Mouse (Mus musculus) midbrain, embryonic 14.5 days (tissue): ENCODE measurements at regions not wholly inside any gene's neighbourhood (a gene's known extent, or its start where the extent isn't known, plus 50 kb on each side); places are given as distances from the start of the nearest gene placed in this dataset.
A peak's percentile ranks its signal among the peaks of the same experiment; 100 is the strongest.

Experiments used
- ATAC-seq: fragments of 200-750 bp; cut with Nextera tagmentation; 2 replicates; pipeline ENCODE4 v1.8.0; 2017; ENCODE audit warnings: moderate number of reproducible peaks, moderate library complexity; ENCODE audit not compliant: low FRiP score, low TSS enrichment
- DNase-seq: peaks from one replicate; pipeline ENCODE4 v3.0.0-alpha.2; 2015
- H3K27ac ChIP-seq: fragments of 300-500 bp; sonication (generic); replicated peaks from 2 replicates; pipeline ENCODE4 v1.5.1; 2014; ENCODE audit warnings: mild to moderate bottlenecking, low read depth, low read length, moderate library complexity
- H3K27me3 ChIP-seq: fragments of 300-500 bp; sonication (generic); 2 replicates; pipeline ENCODE4 v1.6.1; 2014; ENCODE audit warnings: low read length, control low read depth, mixed read lengths; ENCODE audit not compliant: control insufficient read depth, insufficient read depth
- H3K36me3 ChIP-seq: fragments of 300-500 bp; sonication (generic); 2 replicates; pipeline ENCODE4 v1.6.1; 2014; ENCODE audit warnings: low read length, control low read depth; ENCODE audit not compliant: control insufficient read depth, insufficient read depth
- H3K4me1 ChIP-seq: fragments of 300-500 bp; sonication (generic); 2 replicates; pipeline ENCODE4 v1.6.1; 2014; ENCODE audit warnings: mild to moderate bottlenecking, antibody characterized with exemption, low read length, control low read depth; ENCODE audit not compliant: control insufficient read depth, insufficient read depth
- H3K4me2 ChIP-seq: fragments of 300-500 bp; sonication (generic); 2 replicates; pipeline ENCODE4 v1.6.1; 2014; ENCODE audit warnings: mild to moderate bottlenecking, low read length, moderate library complexity
- H3K4me3 ChIP-seq: fragments of 300-500 bp; sonication (generic); replicated peaks from 2 replicates; pipeline ENCODE4 v1.5.1; 2014; ENCODE audit warnings: low read depth, low read length
- H3K9ac ChIP-seq: fragments of 300-500 bp; sonication (generic); replicated peaks from 2 replicates; pipeline ENCODE4 v1.6.1; 2014; ENCODE audit warnings: mild to moderate bottlenecking, low read length, moderate library complexity
- H3K9me3 ChIP-seq: fragments of 300-500 bp; sonication (generic); 2 replicates; pipeline ENCODE4 v1.6.1; 2016; ENCODE audit warnings: low read length, control low read depth, mixed read lengths; ENCODE audit not compliant: control insufficient read depth
- WGBS: fragments of 180-500 bp; shearing (Covaris S2); extraction: QIAGEN DNeasy Blood & Tissue Kit; methylation state at CpG from one replicate; pipeline ENCODE4 v1.1.7; 2014; 5-methylcytosine and 5-hydroxymethylcytosine counted together

DNA sequence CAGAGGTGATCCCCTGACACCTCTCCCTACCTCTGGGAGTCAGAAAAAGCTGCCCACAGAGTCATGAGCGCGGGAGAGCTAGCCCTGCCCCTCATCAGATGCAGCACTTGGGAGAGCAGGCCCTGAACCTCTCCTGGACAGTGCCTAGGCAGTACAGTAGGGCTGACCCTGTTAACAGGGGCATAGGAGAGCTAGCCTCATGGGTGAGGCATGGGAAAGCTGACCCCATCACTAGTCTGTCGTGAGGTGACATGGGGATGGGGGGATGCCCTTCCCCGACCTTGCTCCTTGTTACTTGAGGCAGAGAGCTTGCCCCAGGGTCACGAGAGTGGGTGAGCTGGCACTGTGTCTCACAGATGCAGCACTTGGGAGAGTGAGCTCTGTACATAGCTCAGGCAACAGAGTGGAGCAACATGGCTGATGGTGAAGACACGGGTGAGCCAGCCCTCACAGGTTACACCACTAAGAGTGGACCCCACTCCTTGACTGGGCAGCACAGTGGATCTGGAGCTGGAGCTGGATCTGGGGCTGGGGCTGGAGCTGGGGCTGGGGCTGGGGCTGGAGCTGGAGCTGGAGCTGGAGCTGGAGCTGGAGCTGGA lies 225.5 kb upstream of the Krr1 start:
- no peaks in the 10 kb centered on the region for H3K27me3 ChIP-seq
- ATAC-seq (peak; percentile 17; the same call in 1 of the 2 replicates), DNase-seq (no peak)
- no peak overlapping the region for H3K9ac ChIP-seq
- 88% methylated on average over 6 of the region's 6 CpGs for WGBS
- H3K4me2 ChIP-seq, result no peak overlapping the region
- H3K27ac ChIP-seq, result no peak overlapping the region
- no peak overlapping the region for H3K4me3 ChIP-seq
- no peaks in the 10 kb centered on the region for H3K36me3 ChIP-seq
- H3K4me1 ChIP-seq, result no peaks in the 10 kb centered on the region
- H3K9me3 ChIP-seq, result no peaks in the 10 kb centered on the region

DNA sequence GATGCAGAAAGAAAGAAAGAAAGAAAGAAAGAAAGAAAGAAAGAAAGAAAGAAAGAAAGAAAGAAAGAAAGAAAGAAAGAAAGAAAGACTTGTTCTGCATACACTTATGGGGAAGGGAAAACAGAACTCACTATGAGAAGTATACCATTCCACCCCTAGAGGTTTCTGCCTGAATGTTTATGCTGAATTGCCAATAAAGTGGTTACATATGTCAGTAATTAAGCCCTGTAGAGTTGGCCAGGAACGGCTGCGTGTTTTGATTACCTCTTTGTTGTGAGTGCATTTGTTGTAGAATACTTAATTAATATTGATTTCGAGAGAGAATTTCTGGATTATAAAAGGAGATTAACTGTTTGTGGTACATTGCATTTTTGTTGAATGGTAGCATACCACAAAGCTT lies 224.0 kb upstream of the Krr1 start:
- Histone ChIP-seq H3K27ac (no peak overlapping the region), H3K4me1 (no peaks in the 10 kb centered on the region), H3K9ac (no peak overlapping the region), H3K36me3 (no peaks in the 10 kb centered on the region), H3K27me3 (no peaks in the 10 kb centered on the region), H3K4me3 (no peak overlapping the region), H3K4me2 (no peak overlapping the region), H3K9me3 (no peaks in the 10 kb centered on the region)
- DNase-seq (peak; percentile 41), ATAC-seq (no peak)
- 54% methylated on average over 3 of the region's 3 CpGs for WGBS

DNA sequence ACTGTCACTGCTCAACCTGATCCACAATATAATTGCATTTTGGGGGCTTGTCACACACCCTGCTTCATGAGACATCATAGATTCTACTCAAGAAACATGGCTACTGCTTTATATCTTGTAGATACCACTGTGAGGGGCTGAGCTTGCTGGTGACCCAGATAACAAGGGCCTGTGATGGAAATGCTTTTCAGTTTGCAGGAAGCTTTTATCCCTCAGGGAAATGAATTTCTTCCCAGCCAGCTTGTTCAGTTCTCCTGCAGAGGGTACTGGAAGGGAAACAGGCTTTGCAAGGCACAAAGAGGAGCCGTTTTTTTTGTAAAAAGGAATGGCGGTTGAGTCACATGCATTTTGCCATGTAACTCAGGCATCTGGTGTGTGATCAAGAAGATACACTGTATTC lies 218.8 kb upstream of the Krr1 start:
- H3K27ac ChIP-seq, result no peak overlapping the region
- no peak overlapping the region for H3K4me3 ChIP-seq
- ATAC-seq (no peak), DNase-seq (no peak)
- no peak overlapping the region for H3K9ac ChIP-seq
- no peaks in the 10 kb centered on the region for H3K36me3 ChIP-seq
- no peaks in the 10 kb centered on the region for H3K4me1 ChIP-seq
- H3K9me3 ChIP-seq, result no peaks in the 10 kb centered on the region
- no peaks in the 10 kb centered on the region for H3K27me3 ChIP-seq
- no peak overlapping the region for H3K4me2 ChIP-seq
- WGBS, result 87% methylated on average over 2 of the region's 2 CpGs

DNA sequence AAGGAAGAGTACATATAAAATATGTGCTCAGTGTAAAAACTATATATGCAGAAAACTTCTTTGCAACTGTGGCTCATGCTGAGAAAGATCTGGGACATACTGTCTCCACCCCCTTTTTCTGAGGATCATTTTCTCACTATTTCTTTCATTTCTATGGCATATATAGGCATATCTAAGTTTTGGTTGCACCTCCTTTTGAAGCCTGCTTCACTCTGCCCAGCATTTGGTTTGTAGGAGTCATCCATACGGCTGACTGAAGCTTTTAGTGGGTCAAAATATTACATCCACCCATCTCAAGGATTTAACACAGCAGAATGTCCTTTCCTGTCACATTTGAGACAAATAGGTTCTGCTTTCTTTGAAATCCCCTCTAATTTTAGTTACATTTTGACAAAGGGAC lies 216.5 kb upstream of the Krr1 start:
- H3K4me2 ChIP-seq, result no peak overlapping the region
- H3K9me3 ChIP-seq, result no peaks in the 10 kb centered on the region
- no peak overlapping the region for H3K4me3 ChIP-seq
- H3K9ac ChIP-seq, result no peak overlapping the region
- no peak overlapping the region for H3K27ac ChIP-seq
- ATAC-seq (no peak), DNase-seq (no peak)
- H3K27me3 ChIP-seq, result no peaks in the 10 kb centered on the region
- no peaks in the 10 kb centered on the region for H3K4me1 ChIP-seq
- 75% methylated on average over 1 of the region's 1 CpGs for WGBS
- H3K36me3 ChIP-seq, result no peaks in the 10 kb centered on the region

DNA sequence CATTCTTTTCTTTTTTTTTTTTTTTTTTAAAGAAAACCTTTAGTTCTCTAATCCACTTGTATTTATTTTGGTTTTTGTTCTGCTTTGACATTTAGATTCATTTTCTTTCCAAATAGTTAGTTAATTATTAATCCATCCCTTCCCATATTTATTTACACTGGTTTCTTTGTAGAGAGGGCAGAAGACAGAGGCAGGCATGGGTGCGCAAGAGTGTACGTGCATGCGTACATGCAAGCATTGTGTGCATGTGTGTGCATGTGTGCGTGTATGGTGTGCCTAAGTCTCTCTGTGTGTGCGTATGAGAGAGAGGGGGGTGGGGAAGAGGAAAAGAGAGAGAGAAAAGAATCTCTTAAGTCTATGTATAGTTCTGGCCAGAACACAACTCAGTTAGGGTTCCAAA lies 215.9 kb upstream of the Krr1 start:
- no peaks in the 10 kb centered on the region for H3K4me1 ChIP-seq
- no peak overlapping the region for H3K9ac ChIP-seq
- ATAC-seq (no peak), DNase-seq (no peak)
- H3K36me3 ChIP-seq, result no peaks in the 10 kb centered on the region
- no peak overlapping the region for H3K27ac ChIP-seq
- no peaks in the 10 kb centered on the region for H3K9me3 ChIP-seq
- H3K27me3 ChIP-seq, result no peaks in the 10 kb centered on the region
- H3K4me2 ChIP-seq, result no peak overlapping the region
- H3K4me3 ChIP-seq, result no peak overlapping the region
- 96% methylated on average over 5 of the region's 5 CpGs for WGBS

DNA sequence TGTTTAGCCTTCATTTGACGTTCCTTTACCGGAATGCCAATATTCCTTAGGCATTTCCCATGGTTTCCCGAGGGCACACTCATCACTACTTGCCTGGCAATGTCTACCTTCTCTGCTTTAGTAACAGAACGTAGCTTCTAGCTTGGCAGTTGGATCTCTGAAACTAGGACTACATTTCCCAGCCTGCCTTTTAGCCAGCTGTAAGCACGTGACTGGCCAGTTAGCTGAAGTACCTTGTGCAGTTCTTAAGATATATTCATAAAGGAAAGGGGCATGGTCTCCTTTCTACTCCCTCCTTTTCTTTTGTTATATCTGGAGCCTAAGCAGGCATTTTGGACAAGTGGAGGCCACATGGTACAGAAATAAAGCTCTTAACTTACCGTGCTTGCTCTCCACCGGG lies 214.8 kb upstream of the Krr1 start:
- ATAC-seq (no peak), DNase-seq (peak; percentile 45)
- Histone ChIP-seq H3K36me3 (no peaks in the 10 kb centered on the region), H3K9me3 (no peaks in the 10 kb centered on the region), H3K9ac (no peak overlapping the region), H3K4me2 (no peak overlapping the region), H3K27ac (no peak overlapping the region), H3K4me3 (no peak overlapping the region), H3K27me3 (no peaks in the 10 kb centered on the region), H3K4me1 (no peaks in the 10 kb centered on the region)
- 85% methylated on average over 7 of the region's 7 CpGs for WGBS

DNA sequence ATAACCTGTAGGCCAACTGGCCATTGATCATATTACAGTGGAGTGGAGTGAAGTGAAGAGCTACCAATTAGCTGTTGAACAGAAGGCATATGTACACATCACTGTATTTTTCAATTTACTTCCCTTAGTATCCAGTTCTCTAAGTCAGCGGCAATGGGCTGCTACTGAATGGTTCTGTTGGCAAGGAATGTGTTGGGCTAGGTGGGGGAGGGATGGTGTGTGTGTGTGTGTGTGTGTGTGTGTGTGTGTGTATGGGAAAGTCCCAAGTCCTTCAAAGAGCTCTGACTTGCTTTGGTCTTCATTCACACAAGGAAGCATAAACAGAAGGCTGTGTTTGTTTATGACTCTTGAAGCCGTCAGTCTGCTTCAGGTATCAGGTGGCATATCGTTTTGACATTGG lies 213.0 kb upstream of the Krr1 start:
- H3K9me3 ChIP-seq, result no peaks in the 10 kb centered on the region
- WGBS, result 88% methylated on average over 3 of the region's 3 CpGs
- H3K4me3 ChIP-seq, result no peak overlapping the region
- no peak overlapping the region for H3K27ac ChIP-seq
- ATAC-seq (no peak), DNase-seq (no peak)
- H3K9ac ChIP-seq, result no peak overlapping the region
- H3K27me3 ChIP-seq, result no peaks in the 10 kb centered on the region
- H3K4me1 ChIP-seq, result no peaks in the 10 kb centered on the region
- H3K4me2 ChIP-seq, result no peak overlapping the region
- H3K36me3 ChIP-seq, result no peaks in the 10 kb centered on the region

DNA sequence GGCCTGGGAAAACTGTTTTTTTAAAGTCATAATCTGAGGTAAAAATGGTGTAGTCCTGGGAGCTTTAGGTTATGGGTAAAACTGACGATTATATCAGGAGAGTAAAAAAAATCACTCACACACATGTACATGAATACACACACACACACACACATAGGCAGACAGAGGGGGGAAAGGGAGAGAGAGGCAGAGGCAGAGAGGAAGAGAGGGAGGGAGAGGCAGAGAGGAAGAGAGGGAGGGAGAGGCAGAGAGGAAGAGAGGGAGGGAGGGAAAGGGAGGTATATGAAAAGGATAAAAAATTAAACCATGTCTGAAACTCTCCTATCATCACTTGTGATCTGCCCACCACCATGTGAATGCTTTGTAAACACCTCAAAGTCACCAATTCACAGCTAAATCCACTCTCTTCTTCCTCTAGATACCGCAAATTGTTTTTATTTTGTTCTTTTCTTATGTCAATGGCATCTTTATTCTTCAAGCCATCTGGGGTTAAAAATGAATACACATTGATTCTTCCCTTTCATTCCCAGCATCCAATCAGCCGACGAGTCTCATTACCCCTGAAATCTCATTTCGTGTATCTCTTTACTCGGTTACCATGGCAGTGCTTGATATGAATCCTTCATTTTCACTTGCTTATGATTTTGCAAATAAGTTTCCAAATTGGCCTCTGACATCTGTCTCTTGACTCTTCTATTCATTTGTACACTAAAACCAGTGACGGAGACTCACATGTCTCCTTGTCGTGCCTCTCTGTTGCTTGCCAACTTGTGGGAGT lies 209.5 kb upstream of the Krr1 start:
- H3K4me2 ChIP-seq, result no peak overlapping the region
- DNase-seq, result no peak
- no peaks in the 10 kb centered on the region for H3K36me3 ChIP-seq
- no peaks in the 10 kb centered on the region for H3K4me1 ChIP-seq
- H3K4me3 ChIP-seq, result no peak overlapping the region
- no peak overlapping the region for H3K27ac ChIP-seq
- no peaks in the 10 kb centered on the region for H3K9me3 ChIP-seq
- ATAC-seq, result no peak
- 83% methylated on average over 8 of the region's 8 CpGs for WGBS
- H3K9ac ChIP-seq, result no peak overlapping the region
- H3K27me3 ChIP-seq, result no peaks in the 10 kb centered on the region

DNA sequence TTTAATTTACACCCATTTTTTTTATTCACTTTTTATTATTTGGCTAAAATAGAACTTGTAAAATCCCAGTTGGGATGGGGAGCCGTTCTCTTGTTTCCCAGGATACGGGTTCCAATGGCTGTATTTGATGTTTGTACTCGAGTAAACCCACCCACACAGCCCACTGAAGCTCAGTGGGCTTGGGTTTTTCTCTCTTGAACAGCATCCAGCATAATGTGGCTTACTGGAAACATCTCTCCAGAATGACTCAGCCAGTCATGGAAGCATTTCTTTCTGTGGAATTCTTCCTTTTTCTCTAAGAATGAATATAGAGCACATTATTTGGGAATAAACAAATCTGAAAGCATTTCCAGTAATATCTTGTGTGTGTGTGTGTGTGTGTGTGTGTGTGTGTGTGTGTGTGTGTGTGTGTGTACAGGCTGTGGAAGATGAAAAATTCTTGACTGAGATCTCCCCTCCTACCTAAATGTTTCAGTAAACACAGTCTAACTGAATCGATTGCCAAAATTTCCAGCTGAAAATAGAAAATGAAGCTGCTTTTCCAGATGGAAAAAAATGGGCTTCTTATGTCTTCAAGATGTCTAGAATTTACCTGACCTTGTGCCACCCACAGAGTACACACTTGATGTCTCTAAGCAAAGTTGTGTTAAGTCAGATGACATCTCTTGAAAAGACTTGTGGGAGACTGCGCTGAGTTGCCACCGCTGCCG lies 205.3 kb upstream of the Krr1 start:
- no peak overlapping the region for H3K9ac ChIP-seq
- H3K27ac ChIP-seq, result no peak overlapping the region
- no peak overlapping the region for H3K4me3 ChIP-seq
- H3K4me2 ChIP-seq, result no peak overlapping the region
- WGBS, result 84% methylated on average over 7 of the region's 7 CpGs
- no peaks in the 10 kb centered on the region for H3K27me3 ChIP-seq
- no peaks in the 10 kb centered on the region for H3K9me3 ChIP-seq
- no peaks in the 10 kb centered on the region for H3K4me1 ChIP-seq
- no peaks in the 10 kb centered on the region for H3K36me3 ChIP-seq
- no peak for ATAC-seq
- no peak for DNase-seq
